Mouse (Mus musculus): ENCODE data around the gene Cyp3a13. TPM values are rescaled to one million over a fixed set of nuclear protein-coding genes. Genes with fewer than 3 reads are reported as not detected.

Gene Cyp3a13
- polyA plus RNA-seq (2017; shearing (Covaris generic)) = 1 to 10 TPM in 1 of 2 experiments, under 1 TPM in 1; 0.11 to 1.0 TPM

GRCm38 (mm10) chr5:137921532-137921931, at the start of gene Cyp3a13:
Gene Cyp3a13, minus strand, starts transcription at chr5:137921619.

DNA sequence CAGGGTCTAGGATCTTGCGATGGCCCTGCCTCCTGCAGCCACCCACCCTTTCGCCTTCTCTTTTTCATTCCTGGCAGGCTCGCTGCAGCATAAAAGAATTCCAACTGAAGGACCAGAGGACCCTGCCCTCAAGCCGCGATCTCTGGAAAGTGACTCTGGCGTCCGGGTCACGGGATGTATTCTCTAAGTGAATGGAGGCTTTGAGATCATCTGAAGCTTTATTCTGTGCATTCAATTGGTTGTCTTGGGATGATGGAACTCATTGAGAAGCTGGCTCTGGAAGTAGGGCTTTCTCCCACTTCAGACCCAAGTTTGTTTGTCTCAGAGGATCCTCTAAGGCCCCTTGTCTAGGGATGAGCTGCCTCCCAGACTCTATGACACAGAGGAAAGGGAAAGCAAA, 41.5 kb upstream of the Cyp3a13 start, which contains the start of gene Gjc3:
TSS of gene Gjc3 (minus strand) at position 154 of the 400 bp plus-strand sequence.

DNA sequence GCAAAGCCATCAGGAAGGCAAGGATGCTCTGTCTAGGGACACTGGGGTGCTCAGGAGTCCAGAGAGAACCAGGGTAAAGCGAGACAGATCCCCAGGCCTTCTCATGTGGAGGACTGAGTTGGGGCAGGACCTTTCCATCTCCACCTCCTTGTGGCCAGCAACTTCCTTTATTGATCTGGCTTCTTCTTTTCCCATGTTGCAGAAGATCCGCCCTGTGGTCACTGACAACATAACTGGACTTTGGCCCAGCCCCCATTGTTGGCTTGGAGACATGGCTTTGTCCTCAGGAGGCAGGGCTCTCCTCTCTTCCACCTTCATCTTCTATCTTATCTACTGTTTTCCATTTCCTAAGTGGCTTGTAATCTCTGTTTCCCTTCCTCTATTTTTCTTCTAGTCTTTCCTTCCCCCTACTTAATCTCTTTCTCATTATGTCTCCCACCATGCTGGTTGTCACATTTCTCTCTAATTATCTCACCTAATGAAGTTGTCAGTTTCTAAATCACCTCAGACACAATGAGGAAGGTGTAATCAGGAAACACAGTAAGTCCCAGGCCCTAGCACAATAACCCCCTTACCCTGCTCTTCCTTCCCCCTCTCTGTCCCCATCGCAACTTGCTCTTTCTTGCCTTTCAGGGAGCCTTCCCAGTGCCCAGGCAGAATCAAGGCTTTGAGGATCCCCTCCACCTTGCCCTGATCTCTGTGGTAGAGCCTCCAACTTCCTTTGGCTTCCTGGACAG, 49.6 kb downstream of the Cyp3a13 start, which contains the start of gene Pilrb2:
TSS of gene Pilrb2 (minus strand) at position 172 of the 737 bp plus-strand sequence.

GRCm38 (mm10) chr5:137857960-137858710, 63.3 kb downstream of the Cyp3a13 start, which contains the start of gene Pilrb1:
Gene Pilrb1, minus strand, starts transcription at chr5:137858106.

Other genes starting within 250 kb of the Cyp3a13 start
- 10 to 100 TPM; 24.5 to 38.9 TPM for gene Agfg2, start 236.9 kb downstream of the Cyp3a13 start, polyA plus RNA-seq (2017; shearing (Covaris generic))
- gene Nyap1, start 180.0 kb downstream of the Cyp3a13 start, polyA plus RNA-seq (2017; shearing (Covaris generic)) = 1 to 10 TPM in 1 of 2 experiments, under 1 TPM in 1; 0.16 to 1.3 TPM
- gene Tsc22d4, start 175.9 kb downstream of the Cyp3a13 start, polyA plus RNA-seq (2017; shearing (Covaris generic)) = 100 to 1,000 TPM; 338 to 405 TPM
- gene Ppp1r35, start 142.8 kb downstream of the Cyp3a13 start, polyA plus RNA-seq (2017; shearing (Covaris generic)) = 100 to 1,000 TPM; 101 to 106 TPM
- 10 to 100 TPM; 34.7 to 39.4 TPM for gene Mepce, start 134.0 kb downstream of the Cyp3a13 start, polyA plus RNA-seq (2017; shearing (Covaris generic))
- gene Zcwpw1, start 133.8 kb downstream of the Cyp3a13 start, polyA plus RNA-seq (2017; shearing (Covaris generic)) = 10 to 100 TPM; 10.4 to 23.8 TPM
- gene Pilra, start 85.3 kb downstream of the Cyp3a13 start, polyA plus RNA-seq (2017; shearing (Covaris generic)) = 1 to 10 TPM in 1 of 2 experiments, under 1 TPM in 1; 0.36 to 4.3 TPM
- under 1 TPM in 1 of 2 experiments, not detected in 1; 0.56 TPM for gene Pilrb1, start 63.5 kb downstream of the Cyp3a13 start, polyA plus RNA-seq (2017; shearing (Covaris generic))
- 1 to 10 TPM in 1 of 2 experiments, not detected in 1; 6.5 TPM for gene Pilrb2, start 49.8 kb downstream of the Cyp3a13 start, polyA plus RNA-seq (2017; shearing (Covaris generic))
- under 1 TPM in 1 of 2 experiments, not detected in 1; 0.04 TPM for gene Gjc3, start 41.5 kb upstream of the Cyp3a13 start, polyA plus RNA-seq (2017; shearing (Covaris generic))
- gene Azgp1, start 59.9 kb upstream of the Cyp3a13 start, polyA plus RNA-seq (2017; shearing (Covaris generic)) = 1 to 10 TPM in 1 of 2 experiments, under 1 TPM in 1; 0.23 to 1.0 TPM
- gene Smok3a, start 99.6 kb upstream of the Cyp3a13 start, polyA plus RNA-seq (2017; shearing (Covaris generic)) = 1 to 10 TPM in 1 of 2 experiments, under 1 TPM in 1; 0.11 to 2.1 TPM
- 1 to 10 TPM in 1 of 2 experiments, not detected in 1; 7.7 TPM for gene Smok3b, start 99.8 kb upstream of the Cyp3a13 start, polyA plus RNA-seq (2017; shearing (Covaris generic))
- 1 to 10 TPM in 1 of 2 experiments, under 1 TPM in 1; 0.35 to 2.9 TPM for gene Smok3c, start 131.6 kb upstream of the Cyp3a13 start, polyA plus RNA-seq (2017; shearing (Covaris generic))
- gene Zkscan1, start 163.5 kb upstream of the Cyp3a13 start, polyA plus RNA-seq (2017; shearing (Covaris generic)) = 10 to 100 TPM; 11.9 to 14.3 TPM
- gene Zscan21, start 195.3 kb upstream of the Cyp3a13 start, polyA plus RNA-seq (2017; shearing (Covaris generic)) = 10 to 100 TPM; 23.1 to 27.3 TPM
- gene Zfp113, start 234.1 kb upstream of the Cyp3a13 start, polyA plus RNA-seq (2017; shearing (Covaris generic)) = 10 to 100 TPM; 21.3 to 26.4 TPM
- 100 to 1,000 TPM; 183 to 192 TPM for gene Cops6, start 239.5 kb upstream of the Cyp3a13 start, polyA plus RNA-seq (2017; shearing (Covaris generic))